Mouse (Mus musculus) liver, embryonic 14.5 days (tissue): ENCODE data around the gene Selp. TPM values are rescaled to one million over a fixed set of nuclear protein-coding genes. Genes with fewer than 3 reads are reported as not detected.

Source experiments
- ATAC-seq: fragments of 200-750 bp; cut with Nextera tagmentation; 2 replicates; pipeline ENCODE4 v1.8.0; 2017; ENCODE audit warnings: moderate number of reproducible peaks, mild to moderate bottlenecking, moderate library complexity; ENCODE audit not compliant: insufficient read depth
- DNase-seq, 3 experiments: peaks; one replicate each; pipeline ENCODE4 v3.0.0-alpha.2; 2012 to 2013; ENCODE audit warnings: low read depth in 3 of 3, low spot score in 3 of 3
- H3K27ac ChIP-seq: fragments of 300-500 bp; sonication (generic); 2 replicates; pipeline ENCODE4 v1.5.1; 2014; ENCODE audit warnings: moderate library complexity, mild to moderate bottlenecking, control low read depth, inconsistent platforms
- H3K27me3 ChIP-seq: fragments of 300-500 bp; sonication (generic); 2 replicates; pipeline ENCODE4 v1.6.1; 2014; ENCODE audit warnings: mild to moderate bottlenecking, low read length, moderate library complexity; ENCODE audit not compliant: control insufficient read depth, insufficient read depth
- H3K36me3 ChIP-seq: fragments of 300-500 bp; sonication (generic); replicated peaks from 2 replicates; pipeline ENCODE4 v1.6.1; 2014; ENCODE audit warnings: low read depth; ENCODE audit not compliant: control insufficient read depth, insufficient read depth
- H3K4me1 ChIP-seq, 2 experiments: fragments of 200-500 bp in 1 of 2; fragments of 300-500 bp in 1 of 2; sonication (generic) in 1 of 2; replicated peaks; 2 replicates each; pipeline ENCODE4 v1.6.1; 2012 to 2014; ENCODE audit warnings: antibody characterized with exemption in 1 of 2, inconsistent platforms in 1 of 2, low read length in 1 of 2; ENCODE audit not compliant: control insufficient read depth in 2 of 2, insufficient read depth in 2 of 2
- H3K4me2 ChIP-seq: fragments of 300-500 bp; sonication (generic); 2 replicates; pipeline ENCODE4 v1.6.1; 2014; ENCODE audit warnings: low read depth, mild to moderate bottlenecking, control low read depth, moderate library complexity
- H3K4me3 ChIP-seq, 2 experiments: fragments of 200-500 bp in 1 of 2; fragments of 300-500 bp in 1 of 2; sonication (generic) in 1 of 2; 2 replicates each; pipeline ENCODE4 v1.5.1; 2012 to 2014; ENCODE audit warnings: low read depth in 2 of 2, low read length in 2 of 2, mild to moderate bottlenecking in 2 of 2, control low read depth in 1 of 2, inconsistent platforms in 1 of 2, moderate library complexity in 1 of 2; ENCODE audit not compliant: insufficient read depth in 1 of 2
- H3K9ac ChIP-seq: fragments of 300-500 bp; sonication (generic); replicated peaks from 2 replicates; pipeline ENCODE4 v1.6.1; 2014; ENCODE audit warnings: mild to moderate bottlenecking, control low read depth, moderate library complexity
- H3K9me3 ChIP-seq: fragments of 300-500 bp; sonication (generic); 2 replicates; pipeline ENCODE4 v1.6.1; 2016; ENCODE audit warnings: low read length, mixed read lengths; ENCODE audit not compliant: control insufficient read depth
- CTCF ChIP-seq: IDR thresholded peaks from 2 replicates; pipeline ENCODE4 v1.5.1; 2016; ENCODE audit warnings: antibody characterized with exemption, low read depth, control low read depth
- EP300 ChIP-seq: IDR thresholded peaks from 2 replicates; pipeline ENCODE4 v1.6.1; 2016; ENCODE audit warnings: antibody characterized with exemption, low read depth
- WGBS: fragments of 180-500 bp; shearing (Covaris S2); extraction: QIAGEN DNeasy Blood & Tissue Kit; methylation state at CpG from one replicate; pipeline ENCODE4 v1.1.7; 2014; ENCODE audit not compliant: insufficient replicate concordance; 5-methylcytosine and 5-hydroxymethylcytosine counted together
- polyA plus RNA-seq, 2 experiments: library from polyadenylated mRNA; depleted of rRNA in 1 of 2; stranded (reverse) in 1 of 2; unstranded in 1 of 2; fragments of >200 nt; fragmentation: Nextera tagmentation in 1 of 2; extraction: Ambion mirVana in 1 of 2; gene quantifications; 2 replicates each; pipeline versions ENCODE4 v1.2.1 to v1.2.3; 2012 to 2014

The Selp gene
- polyA plus RNA-seq, 2 experiments: 0.37 to 0.75 TPM

DNA sequence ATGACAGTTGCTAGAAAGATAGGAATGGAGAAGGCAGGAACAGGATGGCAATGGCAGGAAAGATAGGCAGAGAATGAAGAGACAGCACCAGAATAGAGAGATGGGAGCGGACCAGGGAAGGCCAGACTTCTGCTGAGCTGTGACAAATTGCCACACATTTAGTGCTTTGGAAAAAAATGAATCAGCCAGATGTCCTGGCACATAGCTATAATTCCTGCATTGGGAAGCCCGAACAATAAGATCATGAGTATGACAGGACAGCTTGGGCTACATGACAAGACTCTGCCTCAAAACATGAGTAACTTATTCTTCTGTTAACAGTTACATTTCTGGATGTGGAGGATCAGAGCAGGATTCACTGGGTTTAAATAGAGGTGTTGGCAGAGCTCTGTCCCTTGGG lies 44.7 kb downstream of the Selp start:
- Histone ChIP-seq H3K36me3 (no peaks in the 10 kb centered on the region), H3K4me2 (no peak overlapping the region), H3K27me3 (no peaks in the 10 kb centered on the region), H3K27ac (no peak overlapping the region), H3K9me3 (no peaks in the 10 kb centered on the region), H3K4me3 (no peak overlapping the region), H3K4me1 (peaks cover 0 to 16% of the 10 kb centered on the region in 2 experiments; a peak in 2 of 4 replicates), H3K9ac (no peak overlapping the region)
- DNase-seq (no peak), ATAC-seq (no peak)
- WGBS: 67% methylated on average over 2 of the region's 2 CpGs
- TF ChIP-seq EP300 (no peak), CTCF (no peak)

- Histone ChIP-seq H3K4me1 (peaks cover 0 to 16% of the 10 kb centered on the region in 2 experiments; a peak in 2 of 4 replicates), H3K9me3 (no peaks in the 10 kb centered on the region), H3K4me2 (no peak overlapping the region), H3K27me3 (no peaks in the 10 kb centered on the region), H3K9ac (no peak overlapping the region), H3K36me3 (no peaks in the 10 kb centered on the region), H3K4me3 (no peak overlapping the region), H3K27ac (no peak overlapping the region)
- 61% methylated on average over 5 of the region's 5 CpGs for WGBS
- ATAC-seq (peak; percentile 68), DNase-seq (peak in 2 of 3 experiments; percentile 17 to 24)
- TF ChIP-seq CTCF: no peak
These were observed 47.7 kb downstream of the Selp start for GRCm38 (mm10) chr1:164162745-164163144.

DNA sequence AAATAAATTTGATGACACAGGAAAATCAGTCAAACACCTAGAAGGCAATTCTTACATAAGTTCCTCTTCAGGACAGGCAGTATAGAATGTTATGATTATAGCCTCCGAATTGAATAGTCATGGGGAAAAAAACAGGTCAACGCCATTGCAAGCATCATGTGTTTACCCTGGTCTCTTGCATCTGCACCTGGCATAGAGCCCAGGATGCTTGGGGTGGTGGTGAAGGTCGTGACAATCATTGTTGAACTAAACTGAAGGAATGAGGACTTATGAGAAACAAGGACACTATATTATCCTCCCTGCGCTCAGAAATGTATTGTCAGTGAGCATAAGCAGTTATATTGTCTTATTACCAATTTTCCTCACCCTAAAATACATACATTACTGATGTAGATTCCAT lies 53.8 kb downstream of the Selp start:
- ATAC-seq (no peak), DNase-seq (no peak)
- Histone ChIP-seq H3K27me3 (no peaks in the 10 kb centered on the region), H3K27ac (no peak overlapping the region), H3K9me3 (no peaks in the 10 kb centered on the region), H3K4me2 (no peak overlapping the region), H3K9ac (no peak overlapping the region), H3K4me1 (no peaks in the 10 kb centered on the region), H3K36me3 (no peaks in the 10 kb centered on the region), H3K4me3 (no peak overlapping the region)
- TF ChIP-seq CTCF: no peak
- TF ChIP-seq EP300: no peak
- WGBS: 59% methylated on average over 4 of the region's 4 CpGs

DNA sequence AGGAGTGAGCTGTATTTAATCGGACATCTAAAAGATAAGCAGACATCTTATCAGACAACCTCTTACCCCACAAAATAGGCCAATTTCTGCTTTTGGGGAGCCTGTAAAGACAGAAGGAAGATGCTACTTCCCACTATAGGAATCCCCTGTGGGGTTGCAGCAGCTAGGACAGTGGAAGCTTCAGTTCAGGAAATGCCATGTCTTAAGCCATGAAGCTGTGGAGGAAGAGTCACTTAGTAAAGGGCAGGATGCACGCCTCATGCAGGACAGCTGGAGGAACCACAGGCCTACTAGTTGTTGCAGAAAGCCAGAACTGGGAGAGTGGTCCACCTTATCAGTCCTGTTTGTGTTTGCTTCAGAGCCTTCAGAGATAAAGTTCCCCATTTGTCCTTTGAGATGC lies 55.4 kb downstream of the Selp start:
- DNase-seq: no peak
- ATAC-seq: no peak
- no peaks in the 10 kb centered on the region for H3K27me3 ChIP-seq
- H3K4me1 ChIP-seq: no peaks in the 10 kb centered on the region
- no peak overlapping the region for H3K27ac ChIP-seq
- no peak overlapping the region for H3K4me2 ChIP-seq
- no peaks in the 10 kb centered on the region for H3K36me3 ChIP-seq
- no peak overlapping the region for H3K9ac ChIP-seq
- no peaks in the 10 kb centered on the region for H3K9me3 ChIP-seq
- no peak overlapping the region for H3K4me3 ChIP-seq
- TF ChIP-seq CTCF (no peak), EP300 (no peak)
- 18% methylated on average over 2 of the region's 2 CpGs for WGBS

DNA sequence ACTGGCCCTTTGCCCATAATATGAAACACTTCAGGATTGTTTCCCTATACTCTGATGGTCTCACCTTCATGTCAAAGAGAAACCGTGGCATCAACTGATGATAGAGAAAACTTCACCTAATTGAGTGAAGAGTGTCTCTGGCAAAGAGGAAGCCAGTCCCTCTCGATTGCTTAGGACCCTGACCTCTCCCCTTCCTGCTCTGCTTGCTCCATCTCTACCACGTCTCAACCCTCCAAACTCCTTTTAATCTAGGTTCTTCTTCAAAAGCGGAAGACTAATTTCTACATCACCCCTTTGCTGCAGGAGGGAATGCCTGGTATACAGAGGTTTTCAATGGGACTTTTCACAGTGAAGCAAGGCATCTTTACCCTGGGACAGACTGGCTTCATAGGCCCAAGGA lies 58.1 kb downstream of the Selp start:
- ATAC-seq: no peak
- no peak overlapping the region for H3K4me2 ChIP-seq
- 48% methylated on average over 4 of the region's 4 CpGs for WGBS
- no peaks in the 10 kb centered on the region for H3K9me3 ChIP-seq
- H3K4me1 ChIP-seq: no peaks in the 10 kb centered on the region
- no peaks in the 10 kb centered on the region for H3K27me3 ChIP-seq
- H3K36me3 ChIP-seq: no peaks in the 10 kb centered on the region
- H3K4me3 ChIP-seq: no peak overlapping the region
- H3K27ac ChIP-seq: no peak overlapping the region
- no peak overlapping the region for H3K9ac ChIP-seq
- DNase-seq: no peak
- TF ChIP-seq EP300 (no peak), CTCF (no peak)
